Mouse (Mus musculus) olfactory bulb, adult 2 months (tissue): ENCODE results near the gene Ap2a1. TPM values are rescaled to one million over a fixed set of nuclear protein-coding genes. Genes with fewer than 3 reads are reported as not detected.

Experiments used
- H3K27ac ChIP-seq: fragments of 200-500 bp; 2 replicates; pipeline ENCODE4 v1.5.1; 2012; ENCODE audit warnings: low read depth, low read length; ENCODE audit not compliant: insufficient read depth
- H3K4me1 ChIP-seq: fragments of 200-500 bp; 2 replicates; pipeline ENCODE4 v1.6.1; 2012; ENCODE audit warnings: low read length; ENCODE audit not compliant: control insufficient read depth, insufficient read depth
- H3K4me3 ChIP-seq: fragments of 200-500 bp; 2 replicates; pipeline ENCODE4 v1.5.1; 2012; ENCODE audit warnings: mild to moderate bottlenecking, low read depth, low read length, moderate library complexity; ENCODE audit not compliant: insufficient read depth
- CTCF ChIP-seq: fragments of 200-500 bp; IDR thresholded peaks from 2 replicates; pipeline ENCODE4 v1.5.1; 2012; ENCODE audit warnings: low read depth, mild to moderate bottlenecking, low read length, moderate library complexity; ENCODE audit not compliant: insufficient read depth
- POLR2A ChIP-seq: fragments of 200-500 bp; IDR thresholded peaks from 2 replicates; pipeline ENCODE4 v1.6.1; 2012; ENCODE audit warnings: mild to moderate bottlenecking, low read depth, low read length, moderate library complexity; ENCODE audit not compliant: insufficient read depth
- WGBS: fragments of 180-500 bp; shearing (Covaris S2); methylation state at CpG from one replicate; pipeline ENCODE4 v1.1.7; 2018; 5-methylcytosine and 5-hydroxymethylcytosine counted together
- polyA plus RNA-seq: library from polyadenylated mRNA; stranded (reverse); fragments of >200 nt; gene quantifications from 2 replicates; pipeline ENCODE4 v1.2.4, GENCODE M21; 2012; ENCODE audit warnings: low replicate concordance; ENCODE audit not compliant: missing spikeins, insufficient read depth, insufficient read length

The Ap2a1 gene
- polyA plus RNA-seq, result not detected in 2 replicates

- under 1% methylated on average over 83 of the region's 84 CpGs for WGBS
- Histone ChIP-seq H3K4me3 (peak within 1 kb of the TSS; percentile 67), H3K4me1 (peaks cover 8% of the 10 kb centered on the region), H3K27ac (peak within 1 kb of the TSS; percentile 93)
- TF ChIP-seq CTCF (no peak), POLR2A (peak; percentile 80; the same call in 1 of the 2 replicates)
Observed at GRCm38 (mm10) chr7:44929204-44930151, at the start of gene Ap2a1. TSS of gene Ap2a1 (minus strand) at chr7:44929496.

- Histone ChIP-seq H3K4me3 (no peak overlapping the region), H3K4me1 (peaks cover 8% of the 10 kb centered on the region; the same call in 1 of the 2 replicates), H3K27ac (no peak overlapping the region)
- 88% methylated on average over 3 of the region's 3 CpGs for WGBS
- TF ChIP-seq CTCF, result no peak
- TF ChIP-seq POLR2A, result no peak
Observed at GRCm38 (mm10) chr7:44978300-44978699, 49.0 kb upstream of the Ap2a1 start.

- 11% methylated on average over 6 of the region's 6 CpGs for whole genome bisulfite sequencing
- Histone ChIP-seq H3K4me3 (no peak overlapping the region), H3K27ac (peak overlapping the region; percentile 43; the same call in 1 of the 2 replicates), H3K4me1 (peaks cover 32% of the 10 kb centered on the region)
- no peak for TF ChIP-seq POLR2A
- TF ChIP-seq CTCF, result no peak
Observed at GRCm38 (mm10) chr7:44975117-44975419, 45.8 kb upstream of the Ap2a1 start.

- TF ChIP-seq POLR2A (peak; percentile 76), CTCF (no peak)
- Histone ChIP-seq H3K4me3 (peak within 1 kb of the TSS; percentile 70), H3K4me1 (peaks cover 32% of the 10 kb centered on the region), H3K27ac (peak within 1 kb of the TSS; percentile 93)
- WGBS, result under 1% methylated on average over 22 of the region's 22 CpGs
Observed at GRCm38 (mm10) chr7:44974383-44975116, 45.3 kb upstream of the Ap2a1 start, which contains the start of gene Cpt1c. TSS of gene Cpt1c (minus strand) at chr7:44974851.

- peak overlapping the region; percentile 70 for H3K4me3 ChIP-seq
- WGBS, result 11% methylated on average over 14 of the region's 14 CpGs
- H3K4me1 ChIP-seq, result peaks cover 32% of the 10 kb centered on the region
- TF ChIP-seq CTCF (no peak), POLR2A (no peak)
- H3K27ac ChIP-seq, result peak overlapping the region; percentile 93
Observed at GRCm38 (mm10) chr7:44973415-44974130, 44.3 kb upstream of the Ap2a1 start.

- H3K27ac ChIP-seq, result no peak overlapping the region
- no peak for TF ChIP-seq POLR2A
- TF ChIP-seq CTCF, result no peak
- peak overlapping the region; percentile 55; the same call in 1 of the 2 replicates for H3K4me3 ChIP-seq
- 66% methylated on average over 7 of the region's 7 CpGs for WGBS
- H3K4me1 ChIP-seq, result peaks cover 32% of the 10 kb centered on the region
Observed at GRCm38 (mm10) chr7:44971142-44971541, 41.8 kb upstream of the Ap2a1 start.

- 3% methylated on average over 36 of the region's 36 CpGs for WGBS
- H3K27ac ChIP-seq, result peak overlapping the region; percentile 39
- no peak for TF ChIP-seq CTCF
- H3K4me3 ChIP-seq, result peak overlapping the region; percentile 55
- peaks cover 31% of the 10 kb centered on the region for H3K4me1 ChIP-seq
Observed at GRCm38 (mm10) chr7:44970231-44970691, 41.0 kb upstream of the Ap2a1 start.

- Histone ChIP-seq H3K4me3 (no peak overlapping the region), H3K27ac (no peak overlapping the region), H3K4me1 (peaks cover 15% of the 10 kb centered on the region)
- TF ChIP-seq POLR2A (no peak), CTCF (no peak)
- WGBS, result 84% methylated on average over 15 of the region's 15 CpGs
Observed at GRCm38 (mm10) chr7:44966638-44967037, 37.3 kb upstream of the Ap2a1 start.

- Histone ChIP-seq H3K4me3 (no peak overlapping the region), H3K27ac (no peak overlapping the region), H3K4me1 (peaks cover 9% of the 10 kb centered on the region)
- TF ChIP-seq POLR2A (no peak), CTCF (no peak)
- 80% methylated on average over 7 of the region's 7 CpGs for WGBS
Observed at GRCm38 (mm10) chr7:44965975-44966374, 36.7 kb upstream of the Ap2a1 start.
